Mouse (Mus musculus) heart, postnatal 25 days (tissue): ENCODE results near the gene Kctd13. TPM values are rescaled to one million over a fixed set of nuclear protein-coding genes. Genes with fewer than 3 reads are reported as not detected.

Experiments
- DNase-seq: peaks from one replicate; pipeline ENCODE4 v3.0.0; 2022; ENCODE audit warnings: low spot score
- intact Hi-C: fragments of 180-260 bp; cut with DNase I; formaldehyde crosslinking; loops from one replicate; pipeline ENCODE4 v1.15.1; 2025
- total RNA-seq, 2 experiments: library from RNA; stranded (reverse); gene quantifications; 2 replicates each; pipeline ENCODE4 v1.2.3; 2021

Gene Kctd13
- total RNA-seq, 2 experiments from 2014 or later = 5.3 to 6.8 TPM

GRCm38 (mm10) chr7:126975950-126976866 lies 47.5 kb downstream of the Kctd13 start, which contains the start of gene Cdiptos:
Gene Cdiptos (minus strand): TSS chr7:126976098.
- DNase-seq = peak; percentile 88
- intact Hi-C loops = loop anchor here (2.0 kb wide), 1 partner anchor 39 kb away; the partner anchor contains the start of gene Mvp

GRCm38 (mm10) chr7:126976878-126977459 lies 48.3 kb downstream of the Kctd13 start:
- intact Hi-C loops = loop anchor here (2.0 kb wide), 1 partner anchor 38 kb away; the partner anchor contains the start of gene Mvp
- no peak for DNase-seq

GRCm38 (mm10) chr7:126978841-126979240 lies 50.2 kb downstream of the Kctd13 start:
- intact Hi-C loops = no loop called here
- DNase-seq = no peak

- intact Hi-C loops = no loop called here
- DNase-seq = no peak
Measured at GRCm38 (mm10) chr7:126981601-126982000, 52.9 kb downstream of the Kctd13 start.

DNA sequence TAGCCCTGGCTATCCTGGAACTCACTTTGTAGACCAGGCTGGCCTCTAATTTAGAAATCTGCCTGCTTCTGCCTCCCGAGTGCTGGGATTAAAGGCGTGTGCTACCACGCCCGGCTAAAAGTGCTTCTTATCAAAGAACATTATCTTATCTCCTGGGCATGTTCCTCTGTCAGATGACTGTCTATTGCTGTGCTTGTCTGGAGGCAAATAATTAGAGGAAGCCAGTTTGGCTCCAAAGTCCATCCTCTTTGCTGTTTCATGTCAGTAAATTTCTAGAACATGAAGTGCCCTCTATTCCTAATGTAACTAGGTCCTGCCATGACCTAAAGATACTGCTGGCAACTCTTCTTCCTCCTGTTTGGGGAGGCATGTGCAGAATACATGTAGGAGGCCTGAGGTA lies 53.4 kb downstream of the Kctd13 start:
- DNase-seq = no peak
- intact Hi-C loops = no loop called here

DNA sequence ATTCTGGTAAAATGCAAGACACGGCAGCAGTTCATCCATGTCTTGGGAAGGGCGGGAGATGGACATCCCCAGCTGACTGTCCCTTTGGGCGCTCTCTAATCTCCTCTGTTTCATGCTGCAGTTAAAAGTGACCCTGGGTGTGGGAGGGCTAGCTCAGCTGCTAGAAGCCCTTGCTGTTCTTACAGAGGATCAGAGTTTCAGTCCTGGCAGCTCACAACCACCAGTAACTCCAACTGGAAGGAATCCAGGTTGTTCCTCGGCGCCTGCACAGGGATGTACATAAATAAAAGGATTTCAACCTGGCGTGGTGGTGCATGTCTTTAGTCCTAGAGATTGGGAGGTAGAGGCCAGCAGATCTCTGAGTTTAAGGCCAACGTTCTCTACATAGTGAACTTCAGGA lies 54.4 kb downstream of the Kctd13 start:
- intact Hi-C loops = no loop called here
- no peak for DNase-seq

- intact Hi-C loops = loop anchor here (1.0 to 5.0 kb wide), 2 partner anchors 20 to 117 kb away; no protein-coding TSS in a partner anchor
Measured at GRCm38 (mm10) chr7:126984667-126985444, 56.2 kb downstream of the Kctd13 start.

GRCm38 (mm10) chr7:126986319-126986718 lies 57.6 kb downstream of the Kctd13 start:
- intact Hi-C loops = loop anchor here (5.0 kb wide), 1 partner anchor 116 kb away; no protein-coding TSS in a partner anchor
- no peak for DNase-seq

More at GRCm38 (mm10) chr7:126984667-126985444, 56.2 kb downstream of the Kctd13 start:
- DNase-seq = no peak

DNA sequence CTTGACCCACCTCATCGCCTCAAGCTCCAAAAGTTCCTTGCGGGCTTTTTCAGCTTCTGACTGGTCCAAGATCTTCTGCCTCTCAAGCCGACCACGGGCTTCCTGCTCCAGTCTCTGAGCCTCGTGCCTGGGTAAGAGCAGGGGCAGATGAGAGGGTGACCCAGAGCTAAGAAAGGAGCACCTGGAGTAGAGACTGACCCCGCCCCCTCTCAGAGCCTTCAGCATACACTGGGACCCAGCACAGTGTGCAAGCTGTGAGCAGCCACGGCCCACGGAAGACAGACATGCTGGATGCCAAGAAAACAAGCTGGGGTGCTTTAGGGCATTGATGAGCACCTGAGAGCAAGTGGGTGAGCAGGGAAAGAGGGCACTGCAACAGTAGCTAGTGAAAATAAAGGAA lies 60.1 kb downstream of the Kctd13 start:
- intact Hi-C loops = loop anchor here (5.0 kb wide), 1 partner anchor 113 kb away; no protein-coding TSS in a partner anchor
- no peak for DNase-seq

Other genes starting within 250 kb of the Kctd13 start
- gene Bola2, start 233.5 kb upstream of the Kctd13 start, total RNA-seq = 10 to 100 TPM; 43.0 to 49.7 TPM
- 1 to 10 TPM; 4.3 to 4.5 TPM for gene Slx1b, start 233.1 kb upstream of the Kctd13 start, total RNA-seq
- gene Coro1a, start 221.1 kb upstream of the Kctd13 start, total RNA-seq = 10 to 100 TPM; 10.6 to 10.8 TPM
- 10 to 100 TPM; 56.5 to 59.8 TPM for gene Mapk3, start 169.3 kb upstream of the Kctd13 start, total RNA-seq
- 1 to 10 TPM; 1.6 to 2.1 TPM for gene Gdpd3, start 162.5 kb upstream of the Kctd13 start, total RNA-seq
- 10 to 100 TPM; 63.7 to 74.0 TPM for gene Ypel3, start 151.9 kb upstream of the Kctd13 start, total RNA-seq
- gene Tbx6, start 147.4 kb upstream of the Kctd13 start, total RNA-seq = under 1 TPM; 0.34 to 0.70 TPM
- gene Ppp4c, start 136.4 kb upstream of the Kctd13 start, total RNA-seq = 10 to 100 TPM; 32.7 to 33.1 TPM
- 10 to 100 TPM in 1 of 2 experiments, 1 to 10 TPM in 1; 8.9 to 10.4 TPM for gene Fam57b, start 131.2 kb upstream of the Kctd13 start, total RNA-seq
- not detected for gene 4930451I11Rik, start 97.2 kb upstream of the Kctd13 start, total RNA-seq
- not detected for gene Doc2a, start 81.5 kb upstream of the Kctd13 start, total RNA-seq
- gene Hirip3, start 66.9 kb upstream of the Kctd13 start, total RNA-seq = 1 to 10 TPM; 5.1 to 5.5 TPM
- 10 to 100 TPM; 17.7 to 18.9 TPM for gene Ino80e, start 66.5 kb upstream of the Kctd13 start, total RNA-seq
- gene Taok2, start 44.2 kb upstream of the Kctd13 start, total RNA-seq = 10 to 100 TPM; 43.6 to 44.6 TPM
- gene Tmem219, start 6.0 kb upstream of the Kctd13 start, total RNA-seq = 10 to 100 TPM in 1 of 2 experiments, 1 to 10 TPM in 1; 7.6 to 11.5 TPM
- not detected for gene Asphd1, start 20.7 kb downstream of the Kctd13 start, total RNA-seq
- 10 to 100 TPM in 1 of 2 experiments, 1 to 10 TPM in 1; 8.3 to 11.4 TPM for gene Sez6l2, start 21.7 kb downstream of the Kctd13 start, total RNA-seq
- 10 to 100 TPM; 52.0 to 56.6 TPM for gene Cdipt, start 47.0 kb downstream of the Kctd13 start, total RNA-seq
- gene Cdiptos, start 47.2 kb downstream of the Kctd13 start, total RNA-seq = under 1 TPM in 1 of 2 experiments, not detected in 1; 0.25 TPM
- 10 to 100 TPM; 44.9 to 47.3 TPM for gene Mvp, start 85.7 kb downstream of the Kctd13 start, total RNA-seq
- 1 to 10 TPM in 1 of 2 experiments, not detected in 1; 1.7 TPM for gene Pagr1b, start 87.6 kb downstream of the Kctd13 start, total RNA-seq
- gene Pagr1a, start 88.5 kb downstream of the Kctd13 start, total RNA-seq = 10 to 100 TPM; 12.5 to 12.9 TPM
- gene Gm42742, start 92.2 kb downstream of the Kctd13 start, total RNA-seq = 10 to 100 TPM; 21.5 to 22.6 TPM
- 1 to 10 TPM in 1 of 2 experiments, under 1 TPM in 1; 0.60 to 1.2 TPM for gene Prrt2, start 92.3 kb downstream of the Kctd13 start, total RNA-seq
- 10 to 100 TPM; 66.7 to 69.1 TPM for gene Maz, start 98.2 kb downstream of the Kctd13 start, total RNA-seq
- gene Kif22, start 113.6 kb downstream of the Kctd13 start, total RNA-seq = 1 to 10 TPM; 1.7 to 2.3 TPM
- not detected for gene Zg16, start 158.4 kb downstream of the Kctd13 start, total RNA-seq
- gene AI467606, start 162.5 kb downstream of the Kctd13 start, total RNA-seq = 1 to 10 TPM; 1.4 to 1.7 TPM
- gene Qprt, start 193.3 kb downstream of the Kctd13 start, total RNA-seq = not detected
- gene Spn, start 208.9 kb downstream of the Kctd13 start, total RNA-seq = under 1 TPM; 0.36 to 0.56 TPM